Mouse (Mus musculus) heart, embryonic 14.5 days (tissue): ENCODE measurements at regions not wholly inside any gene's neighbourhood (a gene's known extent, or its start where the extent isn't known, plus 50 kb on each side); places are given as distances from the start of the nearest gene placed in this dataset.

ENCODE experiments used
- ATAC-seq: fragments of 200-750 bp; cut with Nextera tagmentation; 2 replicates; pipeline ENCODE4 v1.8.0; 2017; ENCODE audit warnings: low read depth, moderate TSS enrichment; ENCODE audit not compliant: insufficient number of reproducible peaks, insufficient read depth, low FRiP score
- H3K27ac ChIP-seq, 2 experiments: fragments of 200-500 bp in 1 of 2; fragments of 300-500 bp in 1 of 2; sonication (generic) in 1 of 2; replicated peaks in 1 of 2; 2 replicates each; pipeline ENCODE4 v1.5.1; 2012 to 2014; ENCODE audit warnings: low read depth in 2 of 2, low read length in 2 of 2, control low read depth in 1 of 2, mild to moderate bottlenecking in 1 of 2, mixed read lengths in 1 of 2; ENCODE audit not compliant: control insufficient read depth in 1 of 2, insufficient read depth in 1 of 2
- H3K27me3 ChIP-seq: fragments of 300-500 bp; sonication (generic); 2 replicates; pipeline ENCODE4 v1.6.1; 2014; ENCODE audit warnings: mild to moderate bottlenecking, low read length, control low read depth; ENCODE audit not compliant: control insufficient read depth, insufficient read depth
- H3K36me3 ChIP-seq: fragments of 300-500 bp; sonication (generic); 2 replicates; pipeline ENCODE4 v1.6.1; 2014; ENCODE audit warnings: mild to moderate bottlenecking, control low read depth, low read length, mixed read lengths; ENCODE audit not compliant: control insufficient read depth, insufficient read depth
- H3K4me1 ChIP-seq, 2 experiments: fragments of 200-500 bp in 1 of 2; fragments of 300-500 bp in 1 of 2; sonication (generic) in 1 of 2; 2 replicates each; pipeline ENCODE4 v1.6.1; 2012 to 2014; ENCODE audit warnings: low read length in 2 of 2, control low read depth in 1 of 2, mixed read lengths in 1 of 2; ENCODE audit not compliant: control insufficient read depth in 2 of 2, insufficient read depth in 2 of 2
- H3K4me2 ChIP-seq: fragments of 300-500 bp; sonication (generic); 2 replicates; pipeline ENCODE4 v1.6.1; 2014; ENCODE audit warnings: mild to moderate bottlenecking, low read length
- H3K4me3 ChIP-seq, 2 experiments: fragments of 200-500 bp in 1 of 2; fragments of 300-500 bp in 1 of 2; sonication (generic) in 1 of 2; 2 replicates each; pipeline ENCODE4 v1.5.1; 2012 to 2014; ENCODE audit warnings: low read length in 2 of 2, mild to moderate bottlenecking in 2 of 2, control low read depth in 1 of 2, low read depth in 1 of 2, moderate library complexity in 1 of 2; ENCODE audit not compliant: control insufficient read depth in 1 of 2, insufficient read depth in 1 of 2
- H3K9ac ChIP-seq: fragments of 300-500 bp; sonication (generic); 2 replicates; pipeline ENCODE4 v1.6.1; 2014; ENCODE audit warnings: mild to moderate bottlenecking, low read length
- H3K9me3 ChIP-seq: fragments of 300-500 bp; sonication (generic); 2 replicates; pipeline ENCODE4 v1.6.1; 2016; ENCODE audit warnings: low read length, control low read depth; ENCODE audit not compliant: control insufficient read depth
- WGBS: fragments of 180-500 bp; shearing (Covaris S2); extraction: QIAGEN DNeasy Blood & Tissue Kit; methylation state at CpG from one replicate; pipeline ENCODE4 v1.1.7; 2014; 5-methylcytosine and 5-hydroxymethylcytosine counted together

- peak overlapping the region; percentile 29 for H3K4me2 ChIP-seq
- H3K27me3 ChIP-seq, result no peaks in the 10 kb centered on the region
- no peak overlapping the region for H3K4me3 ChIP-seq
- peak; percentile 66 for ATAC-seq
- peak overlapping the region; percentile 84 to 95 for H3K27ac ChIP-seq
- H3K9ac ChIP-seq, result peak overlapping the region; percentile 56
- H3K4me1 ChIP-seq, result peaks cover 17 to 21% of the 10 kb centered on the region in 2 experiments
- 53% methylated on average over 8 of the region's 8 CpGs for WGBS
- H3K36me3 ChIP-seq, result no peaks in the 10 kb centered on the region
- H3K9me3 ChIP-seq, result no peaks in the 10 kb centered on the region
These were observed 100.4 kb upstream of the Tmem150c start for GRCm38 (mm10) chr5:100259803-100260693.

- Histone ChIP-seq H3K9ac (peak overlapping the region; percentile 56), H3K9me3 (no peaks in the 10 kb centered on the region), H3K4me2 (peak overlapping the region; percentile 29), H3K27me3 (no peaks in the 10 kb centered on the region), H3K4me3 (no peak overlapping the region), H3K4me1 (peaks cover 19 to 23% of the 10 kb centered on the region in 2 experiments), H3K27ac (peak overlapping the region; percentile 84 to 95), H3K36me3 (no peaks in the 10 kb centered on the region)
- peak; percentile 77 for ATAC-seq
- 33% methylated on average over 12 of the region's 12 CpGs for WGBS
These were observed 99.5 kb upstream of the Tmem150c start for GRCm38 (mm10) chr5:100258952-100259710.

GRCm38 (mm10) chr5:100255276-100255675 lies 95.7 kb upstream of the Tmem150c start:
- no peaks in the 10 kb centered on the region for H3K27me3 ChIP-seq
- H3K4me1 ChIP-seq, result peaks cover 19 to 23% of the 10 kb centered on the region in 2 experiments
- no peak overlapping the region for H3K4me2 ChIP-seq
- no peaks in the 10 kb centered on the region for H3K9me3 ChIP-seq
- H3K27ac ChIP-seq, result no peak overlapping the region
- ATAC-seq, result no peak
- H3K9ac ChIP-seq, result no peak overlapping the region
- no peak overlapping the region for H3K4me3 ChIP-seq
- WGBS, result 91% methylated on average over 9 of the region's 9 CpGs
- H3K36me3 ChIP-seq, result no peaks in the 10 kb centered on the region

- Histone ChIP-seq H3K27ac (no peak overlapping the region), H3K9me3 (no peaks in the 10 kb centered on the region), H3K36me3 (no peaks in the 10 kb centered on the region), H3K4me2 (no peak overlapping the region), H3K4me3 (no peak overlapping the region), H3K9ac (no peak overlapping the region), H3K27me3 (no peaks in the 10 kb centered on the region), H3K4me1 (peaks cover 7 to 8% of the 10 kb centered on the region in 2 experiments; a peak in 3 of 4 replicates)
- WGBS, result 91% methylated on average over 6 of the region's 6 CpGs
- no peak for ATAC-seq
These were observed 92.4 kb upstream of the Tmem150c start for GRCm38 (mm10) chr5:100252036-100252435.

- H3K4me2 ChIP-seq, result no peak overlapping the region
- H3K4me3 ChIP-seq, result no peak overlapping the region
- H3K36me3 ChIP-seq, result no peaks in the 10 kb centered on the region
- ATAC-seq, result no peak
- WGBS, result 44% methylated on average over 3 of the region's 3 CpGs
- no peaks in the 10 kb centered on the region for H3K27me3 ChIP-seq
- no peak overlapping the region for H3K27ac ChIP-seq
- H3K9me3 ChIP-seq, result no peaks in the 10 kb centered on the region
- H3K9ac ChIP-seq, result no peak overlapping the region
- peaks cover 2 to 4% of the 10 kb centered on the region in 2 experiments; a peak in 2 of 4 replicates for H3K4me1 ChIP-seq
These were observed 90.1 kb upstream of the Tmem150c start for GRCm38 (mm10) chr5:100249757-100250156.

- Histone ChIP-seq H3K4me1 (no peaks in the 10 kb centered on the region), H3K27me3 (no peaks in the 10 kb centered on the region), H3K27ac (no peak overlapping the region), H3K36me3 (no peaks in the 10 kb centered on the region), H3K9me3 (no peaks in the 10 kb centered on the region), H3K4me2 (no peak overlapping the region), H3K9ac (no peak overlapping the region), H3K4me3 (no peak overlapping the region)
- ATAC-seq, result no peak
- WGBS, result 81% methylated on average over 5 of the region's 5 CpGs
These were observed 89.0 kb upstream of the Tmem150c start for GRCm38 (mm10) chr5:100248611-100249010.

- H3K4me1 ChIP-seq, result no peaks in the 10 kb centered on the region
These were observed 87.1 kb upstream of the Tmem150c start for GRCm38 (mm10) chr5:100246709-100247108.

More at GRCm38 (mm10) chr5:100246709-100247108, 87.1 kb upstream of the Tmem150c start:
- no peak overlapping the region for H3K9ac ChIP-seq
- H3K9me3 ChIP-seq, result no peaks in the 10 kb centered on the region
- no peak for ATAC-seq
- H3K27ac ChIP-seq, result no peak overlapping the region
- WGBS, result 89% methylated on average over 2 of the region's 2 CpGs
- no peak overlapping the region for H3K4me3 ChIP-seq
- no peak overlapping the region for H3K4me2 ChIP-seq
- no peaks in the 10 kb centered on the region for H3K27me3 ChIP-seq
- no peaks in the 10 kb centered on the region for H3K36me3 ChIP-seq
